Mouse (Mus musculus): ENCODE measurements at regions not wholly inside any gene's neighbourhood (a gene's known extent, or its start where the extent isn't known, plus 50 kb on each side); places are given as distances from the start of the nearest gene placed in this dataset.
"Not testable (repeated sequence)": the region's sequence is repeated elsewhere in the genome, so short reads cannot be mapped to it uniquely, and the experiment has no call there.

- no peak for DNase-seq
Observed at GRCm38 (mm10) chr3:40405095-40405948, 125.8 kb upstream of the Intu start.

- DNase-seq, result no peak
Observed at GRCm38 (mm10) chr3:40405949-40406236, 125.2 kb upstream of the Intu start.

- DNase-seq, result no peak
Observed at GRCm38 (mm10) chr3:40408921-40409488, 122.1 kb upstream of the Intu start.

GRCm38 (mm10) chr3:40410749-40411310 lies 120.3 kb upstream of the Intu start:
- DNase-seq, result no peak

- DNase-seq, result not testable (repeated sequence)
Observed at GRCm38 (mm10) chr3:40425183-40425844, 105.8 kb upstream of the Intu start.

GRCm38 (mm10) chr3:40426070-40426469 lies 105.0 kb upstream of the Intu start:
- no peak for DNase-seq

GRCm38 (mm10) chr3:40428021-40428420 lies 103.1 kb upstream of the Intu start:
- no peak for DNase-seq

- no peak for DNase-seq
Observed at GRCm38 (mm10) chr3:40438251-40438650, 92.8 kb upstream of the Intu start.

GRCm38 (mm10) chr3:40441092-40442036 lies 89.7 kb upstream of the Intu start:
- DNase-seq, result peak; percentile 7

- peak; percentile 55 for DNase-seq
Observed at GRCm38 (mm10) chr3:40443788-40444595, 87.1 kb upstream of the Intu start.

GRCm38 (mm10) chr3:40452958-40453357 lies 78.1 kb upstream of the Intu start:
- no peak for DNase-seq

GRCm38 (mm10) chr3:40453552-40453951 lies 77.5 kb upstream of the Intu start:
- DNase-seq, result no peak

- DNase-seq, result no peak
Observed at GRCm38 (mm10) chr3:40456070-40456469, 75.0 kb upstream of the Intu start.

GRCm38 (mm10) chr3:40458490-40458889 lies 72.6 kb upstream of the Intu start:
- DNase-seq, result no peak

- no peak for DNase-seq
Observed at GRCm38 (mm10) chr3:40463446-40463845, 67.6 kb upstream of the Intu start.

- no peak for DNase-seq
Observed at GRCm38 (mm10) chr3:40470101-40470500, 61.0 kb upstream of the Intu start.

GRCm38 (mm10) chr3:40472766-40473165 lies 58.3 kb upstream of the Intu start:
- DNase-seq, result no peak

- DNase-seq, result no peak
Observed at GRCm38 (mm10) chr3:40480258-40480951, 50.7 kb upstream of the Intu start.

All from right cerebral cortex, adult 18-20 months (tissue).